Mouse (Mus musculus): ENCODE data around the gene Dcaf12.
A peak's percentile ranks its signal among the peaks of the same experiment; 100 is the strongest.

The Dcaf12 gene

DNA sequence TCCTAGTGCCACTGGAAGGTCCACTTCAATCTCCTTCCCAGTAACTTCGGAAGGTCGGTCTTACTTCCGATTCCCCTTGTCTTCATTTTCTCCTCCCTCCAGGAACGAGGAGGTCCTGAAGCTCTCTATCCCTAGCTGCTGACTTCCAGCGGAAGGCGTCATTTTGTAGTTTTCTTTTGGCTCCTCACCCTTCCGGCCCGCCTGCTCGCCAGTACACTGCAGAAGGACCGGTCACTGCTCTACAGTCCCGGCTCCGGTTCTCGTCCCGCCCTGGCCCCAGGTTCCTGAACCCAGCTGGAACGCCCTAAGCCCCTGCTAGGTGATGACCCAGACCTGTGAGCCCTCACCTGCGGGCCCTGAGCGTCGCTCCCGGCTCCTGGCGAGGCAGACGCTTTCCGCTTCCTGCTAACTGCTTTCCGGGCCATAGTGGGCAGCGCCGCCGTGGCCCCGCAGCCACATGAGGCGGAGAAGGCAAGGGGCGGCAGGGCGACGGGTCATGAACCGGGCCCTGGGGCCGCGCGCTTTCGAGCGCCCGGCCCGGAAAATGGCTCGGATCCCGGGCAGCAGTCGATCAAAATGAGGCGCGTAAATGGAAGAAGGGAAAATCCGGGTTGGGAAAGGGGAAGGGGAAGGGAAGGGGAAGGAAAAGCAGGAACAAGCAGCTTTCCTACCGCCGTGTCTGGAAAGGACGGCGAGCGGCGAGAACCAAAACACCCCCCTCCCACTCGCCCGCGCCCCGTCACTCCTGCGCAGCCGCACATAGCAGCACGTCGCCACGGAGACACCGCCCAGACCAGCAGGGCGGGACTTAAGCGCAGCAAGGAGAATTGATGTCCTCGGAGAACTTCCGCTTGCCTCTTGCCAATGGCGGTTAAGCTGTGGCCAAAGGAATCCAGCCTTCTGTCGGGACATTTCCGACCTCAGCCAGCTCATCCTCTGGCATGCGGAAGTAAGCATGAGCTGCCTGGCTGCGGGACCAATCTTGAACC lies at the start of gene Dcaf12:
Dcaf12 (minus strand) TSS at position 749 of the 989 bp plus-strand sequence.
- DNase-seq: peak; percentile 94

DNA sequence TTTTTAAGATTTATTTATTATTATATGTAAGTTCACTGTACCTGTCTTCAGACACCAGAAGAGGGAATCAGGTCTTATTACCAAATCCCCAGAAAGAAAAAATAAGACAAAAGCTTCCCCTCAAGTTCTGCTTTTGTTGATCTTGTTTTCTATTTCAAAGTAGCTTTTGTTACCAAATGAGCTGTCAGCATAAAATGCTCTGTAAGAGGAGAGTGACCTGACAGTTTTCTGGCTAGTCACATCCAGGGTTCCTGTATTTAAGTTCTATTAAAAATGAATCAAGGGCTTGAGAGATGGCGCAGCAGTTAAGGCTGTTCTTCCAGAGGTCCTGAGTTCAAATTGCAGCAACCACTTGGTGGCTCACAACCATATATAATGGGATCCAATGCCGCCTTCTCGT lies 46.4 kb upstream of the Dcaf12 start:
- no peak for DNase-seq

DNA sequence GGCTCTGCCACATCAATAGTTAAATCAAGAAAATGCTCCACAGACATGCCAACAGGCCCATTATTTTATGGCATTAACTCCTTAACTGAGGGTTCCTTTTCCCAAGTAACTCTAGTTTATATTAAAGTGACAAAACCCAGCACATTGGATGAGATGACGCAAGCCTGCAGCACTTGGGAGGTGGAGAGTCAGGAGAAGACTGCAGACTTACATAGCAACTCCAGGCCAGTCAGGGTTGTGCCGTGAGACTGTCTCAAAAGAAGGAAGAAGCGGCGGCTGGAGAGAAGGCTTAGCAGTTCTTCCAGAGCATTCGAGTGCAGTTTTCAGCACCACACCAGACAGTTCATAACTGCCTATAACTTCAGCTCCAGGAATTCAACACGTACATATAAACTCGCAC lies 44.7 kb upstream of the Dcaf12 start:
- no peak for DNase-seq

DNA sequence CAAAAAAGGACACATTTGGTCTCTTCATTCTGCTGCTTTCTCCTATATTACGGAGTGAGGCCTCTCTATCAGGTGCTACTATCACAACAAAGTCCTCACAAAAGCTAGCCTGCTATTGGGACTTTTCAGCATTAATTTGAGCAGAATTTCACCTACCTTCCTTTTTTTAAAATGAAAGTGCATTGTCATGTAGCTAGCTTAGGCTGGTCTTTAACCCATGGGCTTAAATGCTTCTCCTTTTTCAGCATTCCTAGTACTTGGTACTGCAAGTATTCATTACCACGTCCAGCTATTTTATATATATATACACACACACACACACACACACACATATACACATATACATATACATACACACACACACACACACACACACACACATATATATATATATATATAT lies 44.0 kb upstream of the Dcaf12 start:
- DNase-seq: no peak

DNA sequence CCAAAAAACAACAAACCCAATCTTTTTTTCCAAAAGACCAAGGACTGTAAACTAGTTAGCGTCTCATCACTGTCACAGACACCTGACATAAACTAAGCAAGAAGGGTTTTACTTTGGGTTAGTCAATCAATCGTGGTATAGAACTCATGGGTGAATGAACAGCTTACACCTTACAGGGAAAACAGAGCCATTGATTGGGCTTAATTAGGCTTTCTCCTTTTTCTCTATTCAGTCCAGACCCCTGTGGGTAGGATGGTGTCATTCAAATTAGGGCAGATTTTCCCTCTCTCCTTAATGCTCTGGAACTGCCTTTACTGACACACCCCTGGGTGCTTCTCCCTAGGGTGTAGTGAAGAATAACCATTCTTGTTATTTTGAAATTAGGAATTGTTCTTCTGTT lies 42.5 kb upstream of the Dcaf12 start:
- no peak for DNase-seq

DNA sequence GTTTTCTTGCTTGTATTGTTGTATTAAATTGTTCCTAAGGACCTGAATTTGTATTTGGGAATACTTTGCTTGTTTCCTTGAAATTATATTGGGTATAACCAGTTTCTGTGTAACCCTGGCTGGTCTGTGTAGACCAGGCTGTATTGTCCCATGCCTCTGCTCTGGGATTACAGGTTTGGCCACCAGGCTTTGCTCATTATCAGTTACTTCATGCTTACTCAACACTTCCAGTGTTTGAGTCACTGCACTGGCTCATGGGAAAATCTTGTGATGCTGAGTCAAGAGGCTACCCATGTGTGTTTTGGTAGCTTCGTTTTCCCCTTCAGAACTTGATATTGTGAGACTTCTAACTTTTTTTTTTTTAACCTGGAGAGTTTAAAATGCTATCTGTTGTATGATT lies 38.6 kb upstream of the Dcaf12 start:
- no peak for DNase-seq

DNA sequence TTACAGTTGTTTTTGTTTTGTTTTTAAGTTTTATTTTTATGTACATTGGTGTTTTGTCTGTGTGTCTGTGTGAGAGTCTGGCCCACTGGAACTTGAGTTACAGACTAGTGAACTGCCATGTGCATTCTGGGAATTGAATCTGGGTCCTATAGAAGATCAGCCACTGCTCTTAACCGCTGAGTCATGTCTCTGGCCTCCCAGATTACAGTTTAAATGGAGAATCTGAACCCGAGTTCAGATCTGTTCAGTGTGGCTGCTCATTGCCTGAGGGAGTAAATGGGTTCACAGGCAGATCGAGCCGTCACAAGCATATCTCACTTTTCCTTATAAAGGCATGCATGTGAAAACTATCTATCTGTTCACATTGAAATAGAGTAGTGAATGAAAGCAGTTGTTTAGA lies 38.1 kb upstream of the Dcaf12 start:
- DNase-seq: no peak

DNA sequence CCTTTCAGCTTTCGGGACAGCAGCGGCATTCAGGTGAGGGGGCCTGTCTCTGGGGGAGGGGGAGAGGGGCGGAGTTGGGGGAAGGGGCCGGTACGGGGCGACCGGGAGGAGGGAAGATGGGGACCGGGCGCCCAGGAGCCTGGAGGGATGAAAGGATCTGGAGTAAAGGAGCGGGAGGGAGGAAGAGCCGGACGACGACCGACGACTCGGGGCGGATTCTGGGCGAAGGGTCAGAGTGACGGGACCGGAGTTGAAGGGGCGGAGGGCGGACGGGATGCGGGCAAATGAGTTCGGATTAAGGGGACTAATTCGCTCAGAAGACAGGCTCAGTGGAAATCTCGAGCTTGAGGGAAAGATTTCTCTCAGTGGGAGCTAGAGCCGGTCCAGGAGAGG lies 34.5 kb upstream of the Dcaf12 start:
- DNase-seq: no peak

DNA sequence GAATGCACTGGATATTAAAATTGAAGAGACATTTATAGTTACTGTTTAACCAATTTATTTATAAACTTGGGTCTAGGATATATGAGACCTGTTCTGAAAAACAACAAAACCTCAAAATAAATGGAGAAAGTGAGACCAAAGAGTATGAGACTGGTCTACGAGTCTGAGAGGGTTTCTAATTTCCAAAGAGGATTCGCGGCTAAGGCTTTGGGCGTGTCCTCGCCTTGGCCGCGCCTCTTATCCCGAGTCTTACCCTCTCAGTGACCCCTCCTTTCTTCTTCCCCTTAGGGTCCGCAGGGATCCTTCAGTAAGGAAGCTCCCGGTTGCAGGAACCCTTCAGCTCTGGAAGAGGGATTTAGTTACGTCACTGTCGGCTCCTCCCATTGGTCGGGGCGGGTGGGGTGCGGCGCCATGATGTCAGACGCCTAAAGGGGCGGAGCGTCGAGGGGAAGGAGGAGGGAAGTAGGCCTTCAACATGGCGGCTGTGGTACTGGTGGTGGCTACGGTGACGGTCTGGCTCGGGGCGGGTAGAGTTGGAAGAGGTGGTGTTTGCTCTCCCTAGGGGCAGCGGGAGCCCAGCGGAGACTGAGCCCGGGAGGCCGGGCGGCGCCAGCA lies 34.0 kb upstream of the Dcaf12 start, which contains the start of gene Ubap1:
Ubap1 (plus strand) TSS at position 413 of the 615 bp plus-strand sequence.
- DNase-seq: peak; percentile 89

DNA sequence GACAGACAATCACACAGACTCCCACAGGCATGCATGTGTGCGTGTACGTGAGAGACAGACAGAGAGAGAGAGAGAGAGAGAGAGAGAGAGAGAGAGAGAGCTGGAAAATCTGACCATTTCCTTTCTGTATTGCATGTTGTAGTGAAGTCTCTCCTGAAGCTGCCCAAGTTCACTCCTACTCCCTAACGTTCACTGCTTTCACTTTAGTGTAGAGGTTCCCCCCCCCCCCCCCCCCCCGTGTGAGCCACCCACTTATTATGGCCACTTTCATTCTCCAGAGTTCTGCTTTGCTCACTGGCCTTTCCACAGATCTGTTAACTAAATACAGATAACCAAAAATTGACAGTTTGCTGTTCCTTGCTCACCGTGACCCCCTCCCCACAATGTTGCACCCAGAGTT lies 33.1 kb upstream of the Dcaf12 start:
- no peak for DNase-seq

DNA sequence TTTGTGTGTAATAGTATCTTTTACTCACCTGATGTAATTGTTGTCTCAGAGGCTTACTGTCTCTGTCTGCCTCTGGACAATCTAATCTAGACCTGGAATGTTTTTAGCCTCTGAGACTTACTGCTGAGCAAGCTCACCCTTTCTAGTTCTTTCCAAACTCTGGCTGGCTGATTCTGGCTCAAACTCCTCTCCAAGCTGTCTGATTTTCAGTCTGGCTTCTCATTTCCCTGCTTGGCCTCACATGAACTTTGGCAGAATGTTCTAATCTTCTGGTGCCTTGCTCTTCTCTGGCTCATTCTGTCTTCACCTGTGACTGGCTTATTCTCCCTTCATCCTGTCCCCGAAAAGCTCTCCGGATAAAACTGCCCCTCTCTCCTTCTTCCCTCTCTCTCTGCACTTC lies 31.3 kb upstream of the Dcaf12 start:
- DNase-seq: no peak

DNA sequence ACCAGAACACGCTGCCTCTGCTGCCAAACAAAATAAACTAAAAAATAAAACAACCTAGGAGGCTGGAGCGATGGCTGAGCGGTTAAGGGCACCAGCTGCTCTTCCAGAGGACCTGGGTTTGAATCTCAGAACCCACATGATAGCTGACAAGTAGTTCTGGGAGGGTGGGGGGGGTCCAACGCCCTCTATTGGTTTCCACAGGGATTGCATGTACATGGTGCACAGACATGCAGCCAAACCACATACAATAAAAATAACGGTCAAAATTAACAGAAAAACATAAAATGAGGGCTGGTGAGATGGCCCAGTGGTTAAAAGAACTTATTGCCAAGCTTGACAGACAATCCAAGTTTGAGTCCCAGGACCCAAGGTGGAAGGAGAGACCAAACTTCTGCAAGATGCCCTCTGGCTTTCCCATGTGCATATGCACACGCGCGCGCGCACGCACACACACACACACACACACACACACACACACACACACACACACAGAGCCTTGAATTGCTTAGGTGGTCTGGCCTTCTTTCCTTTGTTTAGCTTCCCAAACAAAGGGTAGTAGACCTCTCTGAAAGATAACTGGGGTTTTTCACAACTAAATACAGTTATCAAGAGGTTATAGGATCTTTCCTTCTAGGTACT lies 26.3 kb upstream of the Dcaf12 start:
- DNase-seq: no peak

DNA sequence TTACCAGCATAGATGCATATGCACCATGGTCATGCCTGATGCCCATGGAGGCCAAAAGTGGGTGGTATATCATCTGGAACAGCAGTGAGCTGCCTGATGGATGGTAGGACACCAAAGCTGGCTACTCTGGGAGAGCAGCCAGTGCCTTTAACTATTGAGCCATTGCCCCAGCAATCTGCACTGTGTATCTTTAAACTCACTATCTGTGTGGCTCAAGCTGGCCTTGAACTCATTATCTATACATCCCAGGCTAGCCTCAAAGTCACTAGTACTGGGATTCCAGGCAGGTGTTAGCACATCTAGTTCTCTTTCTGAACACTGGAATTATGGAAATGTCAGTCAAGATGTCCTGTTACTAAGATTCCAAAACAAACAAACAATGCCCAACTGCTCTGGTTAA lies 21.9 kb upstream of the Dcaf12 start:
- no peak for DNase-seq

DNA sequence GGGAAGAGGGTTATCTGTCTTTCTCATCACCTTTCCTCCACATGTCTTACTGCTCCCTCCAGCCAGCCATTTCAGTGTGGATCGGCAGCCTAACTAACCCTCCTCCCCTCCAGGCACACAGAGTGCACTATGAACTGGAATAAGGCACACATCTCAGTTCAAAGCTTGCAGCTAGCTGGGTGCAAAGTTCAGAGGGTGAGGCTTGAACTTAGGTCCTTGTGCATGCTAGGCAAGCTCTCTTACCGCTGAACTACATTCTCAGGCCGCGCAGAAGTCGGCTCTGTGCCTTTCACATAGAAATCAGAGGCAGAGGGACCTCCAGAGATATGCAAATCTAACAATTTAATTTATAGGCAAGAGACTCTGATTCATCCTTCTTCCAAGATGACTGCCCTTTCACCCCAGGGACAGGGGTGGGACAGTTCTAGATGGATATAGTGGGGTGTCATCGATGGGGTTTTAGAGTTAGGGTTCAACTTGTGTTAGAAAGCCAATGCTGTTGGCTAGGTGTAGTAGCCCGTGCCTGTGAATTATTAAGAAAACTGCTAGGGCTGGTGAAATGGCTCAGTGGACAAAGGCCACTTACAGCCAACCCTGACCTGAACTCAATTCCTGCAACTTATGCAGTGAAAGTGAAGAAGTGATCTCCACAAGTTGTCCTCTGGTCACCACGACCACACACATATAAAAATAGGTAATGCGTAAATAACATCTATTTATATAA lies 17.2 kb upstream of the Dcaf12 start:
- no peak for DNase-seq

DNA sequence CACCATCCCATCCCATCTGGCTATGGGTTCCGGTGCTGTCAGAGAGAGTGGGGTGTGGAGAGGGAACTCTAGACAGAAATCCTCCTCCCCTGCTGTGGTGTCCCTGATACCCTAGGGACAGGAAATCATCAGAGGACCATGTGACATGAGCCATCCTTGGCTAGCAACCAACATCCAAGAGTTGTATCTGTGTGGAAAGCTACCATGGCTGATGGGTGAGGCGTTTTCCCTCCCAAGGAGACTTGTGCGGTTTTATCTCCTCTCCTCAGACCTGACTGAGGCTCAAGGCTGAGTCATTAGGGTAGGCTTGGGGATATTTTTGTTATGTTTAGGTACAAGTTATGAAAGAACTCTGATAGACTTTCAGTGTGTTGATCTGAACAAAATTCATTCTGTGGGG lies 16.4 kb upstream of the Dcaf12 start:
- DNase-seq: no peak

DNA sequence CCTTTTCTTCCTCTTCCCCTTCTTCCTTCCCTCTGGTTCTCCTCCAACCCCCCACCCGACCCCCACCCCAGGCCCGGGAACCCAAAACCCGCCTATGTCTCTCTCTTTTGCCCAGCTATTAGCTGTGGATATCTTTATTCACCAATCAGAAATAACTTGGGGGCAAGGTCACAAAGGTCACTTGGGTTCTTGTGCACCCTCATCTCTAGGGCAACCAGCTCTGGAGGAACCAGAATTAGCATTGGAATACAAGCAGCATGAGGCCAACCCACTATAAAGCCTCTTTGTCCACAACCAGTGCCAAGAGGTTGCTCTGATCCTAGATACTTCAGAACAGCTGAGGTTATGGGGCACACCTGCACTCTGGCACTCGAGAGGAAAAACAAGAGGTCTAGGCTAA lies 14.8 kb upstream of the Dcaf12 start:
- no peak for DNase-seq

DNA sequence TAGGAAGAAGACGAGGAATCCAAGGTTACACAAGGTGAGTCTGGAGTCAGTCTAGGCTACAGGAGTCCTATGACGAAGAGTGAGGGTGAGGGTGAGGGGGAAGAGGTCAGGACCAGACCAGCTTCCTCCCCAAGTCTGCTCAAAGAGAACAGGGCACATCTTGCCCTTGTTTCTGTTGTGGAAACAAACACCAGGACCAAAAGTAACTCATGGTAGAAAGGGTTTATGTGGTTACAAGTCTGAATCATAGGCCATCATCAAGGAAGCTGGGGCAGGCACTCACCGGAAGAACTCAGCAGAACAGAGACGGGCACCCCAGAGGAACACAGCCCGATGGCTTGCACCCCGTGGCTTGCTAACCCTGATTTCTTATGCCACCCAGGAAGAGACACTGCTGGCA lies 12.2 kb upstream of the Dcaf12 start:
- no peak for DNase-seq

DNA sequence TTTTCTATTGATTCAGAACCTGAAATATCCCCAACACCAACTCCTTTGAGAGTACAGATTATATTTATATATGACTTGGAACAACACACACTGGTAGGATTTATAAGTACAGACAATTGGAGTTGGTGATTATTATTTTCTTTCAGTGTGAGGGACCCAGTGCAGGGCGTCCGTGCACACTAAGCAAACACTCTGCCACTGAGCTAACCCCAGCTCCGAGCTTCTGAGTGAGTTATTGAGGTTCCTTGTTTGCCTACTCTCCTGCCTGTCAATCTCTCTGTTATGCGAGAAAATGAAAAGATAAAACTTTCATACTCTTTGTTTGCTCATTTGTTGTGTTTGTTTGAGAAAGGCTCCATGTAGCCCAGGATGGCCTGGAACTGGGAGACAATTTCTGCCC lies 6.3 kb upstream of the Dcaf12 start:
- DNase-seq: no peak

DNA sequence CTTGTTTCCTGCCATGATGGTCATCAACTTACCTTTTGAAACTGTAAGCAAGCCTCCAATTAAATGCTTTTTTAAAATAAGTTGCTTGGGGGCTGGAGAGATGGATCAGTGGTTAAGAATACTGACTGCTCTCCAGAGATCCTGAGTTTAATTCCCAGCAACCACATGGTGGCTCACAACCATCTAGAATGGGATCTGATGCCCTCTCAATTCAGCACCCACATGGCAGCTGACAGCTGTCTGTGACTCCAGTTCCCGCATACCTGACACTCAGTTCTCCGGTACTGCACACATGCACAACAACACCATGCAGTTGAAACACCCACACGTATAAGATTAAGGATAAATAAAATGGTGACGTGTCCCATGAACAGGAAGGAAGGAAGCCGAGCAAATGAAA lies 3.6 kb upstream of the Dcaf12 start:
- no peak for DNase-seq

DNA sequence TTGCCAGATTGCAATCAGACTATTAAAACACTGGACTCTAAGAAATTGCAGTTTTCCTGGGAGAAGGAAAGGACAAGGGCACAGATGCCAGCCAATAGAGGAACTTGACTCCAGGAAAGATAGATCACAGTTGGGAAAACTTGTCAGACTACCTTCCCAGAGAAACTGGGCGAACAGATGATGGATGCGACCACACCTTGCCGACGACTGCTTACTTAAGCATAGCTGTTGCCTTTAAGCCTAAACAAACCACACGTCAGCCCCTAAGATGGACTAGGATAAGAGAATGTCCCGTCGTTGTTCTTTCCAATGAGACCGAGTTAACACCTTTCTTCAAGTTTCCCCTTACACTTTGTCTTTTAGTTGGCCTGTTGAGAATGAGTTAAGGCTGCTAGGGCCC lies 484 bp upstream of the Dcaf12 start:
- DNase-seq: no peak

DNA sequence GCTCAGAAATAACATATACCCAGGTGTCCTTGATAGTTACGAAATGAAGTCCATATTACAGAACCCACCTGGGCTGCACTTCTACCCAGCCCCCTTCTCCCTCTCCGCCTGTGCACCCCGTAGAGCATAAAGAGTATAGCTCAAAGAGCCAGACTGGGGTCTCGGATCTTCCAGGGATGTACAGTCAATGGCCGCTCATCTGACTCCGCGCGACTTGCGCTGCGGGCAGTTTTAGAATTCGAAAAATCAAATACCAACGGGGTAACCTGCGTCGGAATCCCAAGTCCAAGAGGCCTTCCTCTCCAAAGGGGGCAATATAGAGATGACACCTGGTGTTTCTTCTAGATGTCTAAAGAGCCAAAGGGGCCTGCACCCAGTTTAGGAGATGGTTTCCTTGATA lies 967 bp downstream of the Dcaf12 start:
- no peak for DNase-seq

DNA sequence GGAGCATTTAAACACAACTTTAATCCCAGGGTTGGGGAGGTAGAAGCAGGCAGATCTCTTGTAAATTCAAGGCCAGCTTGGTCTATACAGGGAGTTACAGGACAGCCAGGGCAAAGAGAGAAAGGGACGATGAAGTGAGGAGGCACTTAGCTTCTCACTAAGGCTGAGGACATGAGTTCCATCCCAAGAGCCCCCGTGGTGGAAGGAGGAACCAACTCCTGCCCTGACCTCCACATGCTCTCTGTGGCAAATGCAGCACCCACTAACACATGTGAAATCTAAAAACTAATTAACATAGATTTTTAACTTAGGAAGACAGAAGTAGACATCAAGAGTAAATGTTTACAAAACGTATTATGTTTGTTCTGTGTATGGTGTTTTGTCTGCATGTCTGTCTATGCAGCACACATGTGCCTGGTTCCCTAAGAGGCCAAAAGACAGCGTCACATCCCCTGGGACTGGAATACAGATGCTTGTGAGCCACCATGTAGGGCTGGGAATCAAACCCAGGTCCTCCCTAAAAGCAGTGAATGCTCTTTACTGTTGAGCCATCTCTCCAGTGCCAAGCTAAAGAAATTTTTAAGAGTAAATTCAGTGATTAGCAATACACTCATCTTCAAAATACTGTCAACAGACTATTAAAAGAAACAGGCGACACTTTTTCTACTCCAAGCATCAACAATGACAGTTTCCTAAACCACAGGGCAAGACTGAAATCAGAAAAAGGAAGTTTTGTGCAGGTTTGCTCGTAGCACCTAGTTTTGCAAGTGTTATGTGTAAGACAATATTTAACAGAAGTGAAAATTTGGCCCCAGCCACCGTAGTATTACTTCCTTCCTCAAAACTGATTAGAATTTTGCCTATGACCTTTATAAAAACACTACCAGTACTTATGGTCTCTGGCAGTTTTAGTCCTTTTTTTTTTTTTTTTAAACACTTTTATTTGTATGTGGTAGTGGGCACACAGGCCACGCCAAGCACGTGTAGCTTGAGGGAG lies 3.8 kb downstream of the Dcaf12 start:
- no peak for DNase-seq

All from right cerebral cortex, postnatal 25 days (tissue).